Mouse (Mus musculus): ENCODE results near the gene Neb.

DNA sequence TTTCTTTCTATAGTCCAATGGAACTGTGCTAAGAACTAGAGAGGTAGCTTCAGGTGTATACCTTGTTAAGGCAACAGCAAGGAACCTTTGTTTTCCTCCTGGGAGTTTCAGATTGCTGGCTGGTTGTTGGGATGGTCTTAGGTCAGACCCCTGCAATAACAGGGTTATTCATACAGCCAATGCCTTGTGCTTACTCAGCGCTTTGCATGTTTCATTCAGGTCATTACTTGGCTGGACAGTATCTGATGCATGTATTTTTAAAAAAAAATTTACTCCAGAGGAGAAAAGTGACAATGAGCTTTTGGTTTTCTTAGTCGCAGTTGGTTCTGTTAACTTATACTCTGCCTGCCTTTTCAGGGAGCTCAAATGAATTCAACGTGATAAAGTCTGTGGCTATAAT is 49.1 kb upstream of the Neb start:
- no peak for TF ChIP-seq CTCF (IDR thresholded peaks at IDR 0.05; ENCODE audit: insufficient read depth, low read depth, low read length)
- no peak for TF ChIP-seq POLR2A (IDR thresholded peaks at IDR 0.05; ENCODE audit: insufficient read depth, low read depth, low read length)
